Mouse (Mus musculus): ENCODE results near the gene Ptprj. TPM values are rescaled to one million over a fixed set of nuclear protein-coding genes. Genes with fewer than 3 reads are reported as not detected.

Ptprj gene
- polyA plus RNA-seq, 1 experiment from 2014 or later, result 7.2 TPM

DNA sequence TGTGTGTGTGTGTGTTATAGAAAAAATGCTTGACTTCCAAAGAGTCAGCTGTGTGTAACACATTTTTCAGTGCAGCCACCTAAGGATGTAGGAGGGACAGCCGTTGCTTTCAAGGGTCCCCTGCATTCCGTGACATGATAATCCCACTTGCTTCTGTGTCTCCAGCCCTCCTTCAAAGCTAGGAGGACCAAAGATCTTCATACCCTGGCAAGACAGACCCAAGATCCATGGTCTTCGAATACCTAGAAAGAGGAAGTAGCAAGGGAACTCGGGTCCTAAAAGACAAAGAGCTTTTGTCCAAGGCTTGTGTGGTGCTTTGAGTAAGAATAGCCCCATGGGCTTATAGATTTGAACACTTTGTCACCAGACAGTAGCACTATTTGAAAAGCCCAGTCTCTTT, 4.1 kb upstream of the Ptprj start:
- Histone ChIP-seq H3K27ac (0 out of 2 replicates have a peak overlapping the region, but pooled peaks have one; percentile 47), H3K4me2 (ENCODE audit: low read length) (no peak overlapping the region), H3K27me3 (ENCODE audit: insufficient read depth, low read length) (no peaks in the 10 kb centered on the region), H3K4me1 (replicated peaks; ENCODE audit: insufficient read depth, low read length) (peaks cover 3% of the 10 kb centered on the region; the same call in 1 of the 2 replicates), H3K36me3 (ENCODE audit: insufficient read depth, low read length) (no peaks in the 10 kb centered on the region), H3K9ac (ENCODE audit: low read depth, low read length) (no peak overlapping the region), H3K9me3 (replicated peaks; ENCODE audit: low read length) (no peaks in the 10 kb centered on the region), H3K4me3 (replicated peaks; ENCODE audit: low read depth, low read length) (no peak overlapping the region)
- no peak for TF ChIP-seq CTCF (IDR thresholded peaks at IDR 0.05; ENCODE audit: low read depth)
- ATAC-seq (replicated peaks; ENCODE audit: low FRiP score, low read depth), result no peak
- DNase-seq (ENCODE audit: low spot score), result no peak
- WGBS, result 67% methylated on average over 4 of the region's 4 CpGs

DNA sequence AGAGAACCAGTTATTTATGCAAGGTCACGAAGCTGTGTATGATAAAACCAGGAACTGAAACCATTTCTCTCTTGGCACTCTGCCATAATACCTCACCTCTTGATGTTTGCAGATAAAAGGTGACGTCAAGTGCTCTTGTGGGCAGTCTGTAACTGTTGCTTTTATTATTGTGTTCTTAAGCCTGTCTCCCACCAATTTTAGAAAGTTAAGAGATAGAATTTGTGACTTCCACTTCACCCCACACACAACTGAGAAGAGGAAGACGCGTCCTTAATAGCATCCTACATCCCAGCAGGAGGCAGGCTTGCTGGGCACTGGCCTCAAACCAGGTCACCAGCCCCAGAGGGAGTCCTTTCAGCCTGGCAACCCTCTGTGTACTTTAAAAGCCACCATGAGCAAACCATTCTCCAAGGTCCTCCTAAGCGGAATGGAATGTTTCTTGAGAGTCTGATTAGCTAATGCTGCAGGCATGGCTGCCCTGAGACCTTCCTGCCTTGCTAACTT, 3.2 kb upstream of the Ptprj start:
- Histone ChIP-seq H3K27ac (peak overlapping the region; percentile 58; the same call in 1 of the 2 replicates), H3K4me3 (replicated peaks; ENCODE audit: low read depth, low read length) (no peak overlapping the region), H3K27me3 (ENCODE audit: insufficient read depth, low read length) (no peaks in the 10 kb centered on the region), H3K36me3 (ENCODE audit: insufficient read depth, low read length) (no peaks in the 10 kb centered on the region), H3K4me1 (replicated peaks; ENCODE audit: insufficient read depth, low read length) (peaks cover 3% of the 10 kb centered on the region; the same call in 1 of the 2 replicates), H3K9ac (ENCODE audit: low read depth, low read length) (no peak overlapping the region), H3K9me3 (replicated peaks; ENCODE audit: low read length) (no peaks in the 10 kb centered on the region), H3K4me2 (ENCODE audit: low read length) (no peak overlapping the region)
- WGBS, result 46% methylated on average over 5 of the region's 5 CpGs
- ATAC-seq (replicated peaks; ENCODE audit: low FRiP score, low read depth) (no peak), DNase-seq (ENCODE audit: low spot score) (peak; percentile 44)
- TF ChIP-seq CTCF (IDR thresholded peaks at IDR 0.05; ENCODE audit: low read depth), result peak; percentile 22; the same call in 1 of the 2 replicates

DNA sequence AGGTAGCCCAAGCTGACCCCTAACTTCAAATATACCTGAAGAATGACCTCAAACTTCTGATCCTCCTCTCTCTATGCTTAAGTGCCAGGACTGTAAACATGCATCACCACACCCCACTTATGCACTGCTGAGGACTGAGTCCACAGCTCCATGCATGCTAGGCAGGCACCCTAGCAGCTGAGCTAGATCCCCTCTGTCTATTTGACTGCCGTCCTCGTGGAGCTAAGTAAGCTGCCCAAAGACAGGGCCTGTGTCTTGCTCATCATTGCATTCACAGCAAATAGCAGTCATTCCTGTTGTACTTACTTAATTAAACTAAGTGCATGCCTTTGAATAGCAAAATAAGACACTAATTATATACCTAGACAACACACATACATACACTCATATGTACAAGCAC, 2.4 kb upstream of the Ptprj start:
- H3K4me3 ChIP-seq (replicated peaks; ENCODE audit: low read depth, low read length), result no peak overlapping the region
- DNase-seq (ENCODE audit: low spot score), result no peak
- no peaks in the 10 kb centered on the region for H3K36me3 ChIP-seq (ENCODE audit: insufficient read depth, low read length)
- peaks cover 3% of the 10 kb centered on the region; the same call in 1 of the 2 replicates for H3K4me1 ChIP-seq (replicated peaks; ENCODE audit: insufficient read depth, low read length)
- no peak overlapping the region for H3K9ac ChIP-seq (ENCODE audit: low read depth, low read length)
- TF ChIP-seq CTCF (IDR thresholded peaks at IDR 0.05; ENCODE audit: low read depth), result no peak
- H3K4me2 ChIP-seq (ENCODE audit: low read length), result no peak overlapping the region
- peak overlapping the region; percentile 47; the same call in 1 of the 2 replicates for H3K27ac ChIP-seq
- ATAC-seq (replicated peaks; ENCODE audit: low FRiP score, low read depth), result no peak
- H3K9me3 ChIP-seq (replicated peaks; ENCODE audit: low read length), result no peaks in the 10 kb centered on the region
- WGBS, result 59% methylated on average over 2 of the region's 2 CpGs
- no peaks in the 10 kb centered on the region for H3K27me3 ChIP-seq (ENCODE audit: insufficient read depth, low read length)

DNA sequence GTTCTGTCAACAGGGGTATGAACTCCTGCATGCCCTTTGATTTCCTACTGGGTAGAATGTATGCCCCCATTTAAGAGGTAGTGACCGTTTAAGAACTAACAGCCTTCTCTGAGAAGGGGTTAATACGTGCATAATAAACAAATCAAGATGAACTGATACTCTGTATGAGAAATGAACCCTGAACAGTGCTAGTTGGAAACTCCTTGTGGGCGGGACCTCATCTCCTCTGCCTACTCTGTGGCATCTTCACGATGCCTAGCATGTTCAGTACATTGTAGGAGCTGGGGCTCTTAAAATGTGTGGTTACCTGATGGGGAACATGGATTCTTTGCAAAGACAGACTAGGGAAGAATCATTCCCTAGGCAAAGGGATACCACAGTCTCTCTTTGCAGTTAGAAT, 1.9 kb upstream of the Ptprj start:
- Histone ChIP-seq H3K4me2 (ENCODE audit: low read length) (no peak overlapping the region), H3K9me3 (replicated peaks; ENCODE audit: low read length) (no peaks in the 10 kb centered on the region), H3K27ac (peak overlapping the region; percentile 47; the same call in 1 of the 2 replicates), H3K4me1 (replicated peaks; ENCODE audit: insufficient read depth, low read length) (peaks cover 3% of the 10 kb centered on the region; the same call in 1 of the 2 replicates), H3K4me3 (replicated peaks; ENCODE audit: low read depth, low read length) (no peak overlapping the region), H3K9ac (ENCODE audit: low read depth, low read length) (no peak overlapping the region), H3K36me3 (ENCODE audit: insufficient read depth, low read length) (no peaks in the 10 kb centered on the region), H3K27me3 (ENCODE audit: insufficient read depth, low read length) (no peaks in the 10 kb centered on the region)
- 65% methylated on average over 4 of the region's 4 CpGs for WGBS
- DNase-seq (ENCODE audit: low spot score), result no peak
- TF ChIP-seq CTCF (IDR thresholded peaks at IDR 0.05; ENCODE audit: low read depth), result no peak
- no peak for ATAC-seq (replicated peaks; ENCODE audit: low FRiP score, low read depth)

DNA sequence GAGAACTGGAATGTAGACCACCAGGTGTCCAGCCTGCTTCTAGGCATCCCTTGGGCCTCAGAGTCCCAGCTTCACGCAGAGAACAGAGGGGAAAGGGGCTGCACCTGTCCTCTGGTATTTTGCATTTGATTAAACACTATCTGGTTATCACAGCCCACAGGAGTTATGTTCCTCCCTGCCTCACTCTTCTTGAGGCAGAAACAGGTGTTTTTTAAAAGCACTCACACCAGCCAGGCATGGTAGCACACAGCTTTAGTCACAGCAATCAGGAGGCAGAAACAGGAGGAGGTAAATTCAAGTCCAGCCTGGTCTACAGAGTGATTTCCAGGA, 1.3 kb upstream of the Ptprj start:
- Histone ChIP-seq H3K4me2 (ENCODE audit: low read length) (no peak overlapping the region), H3K9me3 (replicated peaks; ENCODE audit: low read length) (no peaks in the 10 kb centered on the region), H3K9ac (ENCODE audit: low read depth, low read length) (no peak overlapping the region), H3K4me3 (replicated peaks; ENCODE audit: low read depth, low read length) (no peak overlapping the region), H3K27me3 (ENCODE audit: insufficient read depth, low read length) (no peaks in the 10 kb centered on the region), H3K27ac (0 out of 2 replicates have a peak overlapping the region, but pooled peaks have one; percentile 14), H3K36me3 (ENCODE audit: insufficient read depth, low read length) (no peaks in the 10 kb centered on the region), H3K4me1 (replicated peaks; ENCODE audit: insufficient read depth, low read length) (peaks cover 3% of the 10 kb centered on the region; the same call in 1 of the 2 replicates)
- TF ChIP-seq CTCF (IDR thresholded peaks at IDR 0.05; ENCODE audit: low read depth), result no peak
- 43% methylated on average over 1 of the region's 1 CpGs for WGBS
- DNase-seq (ENCODE audit: low spot score) (no peak), ATAC-seq (replicated peaks; ENCODE audit: low FRiP score, low read depth) (no peak)

DNA sequence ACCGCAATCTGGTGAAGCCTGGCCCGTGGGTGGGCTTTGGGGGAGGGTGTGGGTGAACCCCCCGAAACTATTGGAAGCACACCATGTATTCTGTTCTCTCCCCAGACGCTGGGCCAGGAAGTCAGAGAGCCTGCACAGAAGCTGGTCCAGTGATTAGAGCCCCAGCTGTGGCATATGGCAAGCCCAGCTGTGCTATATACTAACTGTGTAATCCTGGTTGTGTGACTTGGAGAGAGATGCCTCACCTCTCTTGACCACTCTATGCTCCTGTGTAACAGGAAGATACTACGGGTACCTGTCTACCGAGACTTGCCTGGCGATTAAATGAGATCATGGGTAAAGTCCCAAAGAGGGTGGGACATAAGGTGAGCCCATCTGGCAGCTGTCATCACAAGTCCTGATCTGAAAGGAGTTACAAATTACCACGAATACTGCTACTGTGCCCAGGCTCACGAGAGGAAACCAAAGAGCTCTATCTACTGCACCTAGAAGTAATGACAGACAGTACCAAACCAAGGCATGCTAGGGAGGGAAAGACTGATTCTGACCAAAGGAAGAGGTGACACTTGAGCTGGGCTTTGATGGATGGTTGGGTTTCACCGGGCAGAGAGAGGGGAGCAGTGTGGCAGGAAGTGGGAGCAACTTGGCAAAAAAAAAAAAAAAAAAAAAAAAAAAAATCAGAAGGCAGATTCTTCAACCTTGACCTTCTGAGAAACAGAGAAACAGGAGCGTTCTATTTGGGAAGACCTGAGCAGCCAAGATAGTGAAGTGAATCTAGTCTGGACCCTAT, 754 bp upstream of the Ptprj start:
- Histone ChIP-seq H3K9me3 (replicated peaks; ENCODE audit: low read length) (no peaks in the 10 kb centered on the region), H3K9ac (ENCODE audit: low read depth, low read length) (peak overlapping the region; percentile 91), H3K36me3 (ENCODE audit: insufficient read depth, low read length) (no peaks in the 10 kb centered on the region), H3K4me2 (ENCODE audit: low read length) (peak overlapping the region; percentile 83), H3K4me1 (replicated peaks; ENCODE audit: insufficient read depth, low read length) (peaks cover 3% of the 10 kb centered on the region; the same call in 1 of the 2 replicates), H3K27ac (peak overlapping the region; percentile 96), H3K27me3 (ENCODE audit: insufficient read depth, low read length) (no peaks in the 10 kb centered on the region), H3K4me3 (replicated peaks; ENCODE audit: low read depth, low read length) (peak overlapping the region; percentile 77)
- 6% methylated on average over 11 of the region's 11 CpGs for WGBS
- DNase-seq (ENCODE audit: low spot score) (peak; percentile 48), ATAC-seq (replicated peaks; ENCODE audit: low FRiP score, low read depth) (peak; percentile 31)
- no peak for TF ChIP-seq CTCF (IDR thresholded peaks at IDR 0.05; ENCODE audit: low read depth)
